Mouse (Mus musculus): ENCODE results near the gene Fbln1. TPM values are rescaled to one million over a fixed set of nuclear protein-coding genes. Genes with fewer than 3 reads are reported as not detected.
A peak's percentile ranks its signal among the peaks of the same experiment; 100 is the strongest.

Gene Fbln1
- polyA plus RNA-seq, 1 experiment from 2014 or later = 310 TPM

DNA sequence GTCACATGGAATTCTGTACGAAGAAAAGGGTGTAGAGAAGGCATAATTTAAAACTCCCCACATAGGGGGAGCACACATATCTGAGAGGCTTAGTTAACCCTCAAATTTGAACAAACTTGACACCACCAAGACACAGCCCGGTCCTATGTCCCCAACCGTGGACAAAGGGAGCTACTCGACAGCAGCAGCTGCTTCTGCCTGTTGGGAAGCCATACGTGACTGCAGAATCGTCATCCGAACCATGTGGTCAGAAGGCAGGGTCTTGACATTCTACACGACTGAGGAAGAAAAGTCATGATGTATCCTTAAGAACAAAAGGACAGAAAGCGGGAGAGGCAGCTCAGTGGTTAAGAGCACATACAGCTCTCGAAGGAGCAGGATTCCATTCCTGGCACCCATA lies 31.7 kb upstream of the Fbln1 start:
- Histone ChIP-seq H3K4me1 (ENCODE audit: control insufficient read depth, insufficient read depth, low read length) (peaks cover 12% of the 10 kb centered on the region), H3K27ac (ENCODE audit: low read length) (peak overlapping the region; percentile 61; the same call in 1 of the 2 replicates), H3K4me3 (ENCODE audit: low read depth, low read length) (no peak overlapping the region), H3K9ac (replicated peaks; ENCODE audit: low read depth, low read length) (no peak overlapping the region), H3K9me3 (ENCODE audit: control insufficient read depth, low read depth, low read length) (no peaks in the 10 kb centered on the region), H3K36me3 (ENCODE audit: control insufficient read depth, insufficient read depth, low read length) (no peaks in the 10 kb centered on the region), H3K27me3 (ENCODE audit: control insufficient read depth, insufficient read depth, low read length) (no peaks in the 10 kb centered on the region), H3K4me2 (replicated peaks; ENCODE audit: low read depth, low read length) (no peak overlapping the region)
- ATAC-seq (ENCODE audit: insufficient number of reproducible peaks, insufficient read depth, low FRiP score, low read depth) = no peak
- WGBS = 59% methylated on average over 10 of the region's 10 CpGs

DNA sequence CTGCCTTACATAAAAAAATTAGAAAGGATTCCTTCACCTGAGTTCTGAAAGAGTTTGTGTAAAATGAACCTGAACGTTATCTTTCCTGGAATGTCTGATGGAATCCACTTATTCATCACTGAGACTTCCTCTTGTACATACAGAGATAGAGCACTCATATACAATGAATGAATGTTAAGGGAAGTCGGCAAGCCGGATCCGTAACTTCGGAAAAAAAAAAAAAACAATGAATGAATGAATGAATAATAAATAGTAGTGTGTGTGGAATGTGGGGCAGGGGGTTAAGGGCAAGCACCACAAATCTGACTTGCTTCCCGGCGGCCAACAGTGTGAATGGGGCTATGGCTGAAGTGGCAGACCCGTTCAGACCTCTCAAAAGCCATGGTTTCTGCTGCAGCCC lies 28.2 kb upstream of the Fbln1 start:
- Histone ChIP-seq H3K4me1 (ENCODE audit: control insufficient read depth, insufficient read depth, low read length) (peaks cover 21% of the 10 kb centered on the region), H3K27ac (ENCODE audit: low read length) (no peak overlapping the region), H3K36me3 (ENCODE audit: control insufficient read depth, insufficient read depth, low read length) (no peaks in the 10 kb centered on the region), H3K4me2 (replicated peaks; ENCODE audit: low read depth, low read length) (no peak overlapping the region), H3K27me3 (ENCODE audit: control insufficient read depth, insufficient read depth, low read length) (no peaks in the 10 kb centered on the region), H3K9me3 (ENCODE audit: control insufficient read depth, low read depth, low read length) (no peaks in the 10 kb centered on the region), H3K4me3 (ENCODE audit: low read depth, low read length) (no peak overlapping the region), H3K9ac (replicated peaks; ENCODE audit: low read depth, low read length) (no peak overlapping the region)
- WGBS = 57% methylated on average over 8 of the region's 8 CpGs
- 0 out of 2 replicates have a peak, but pooled peaks have one; percentile 42 for ATAC-seq (ENCODE audit: insufficient number of reproducible peaks, insufficient read depth, low FRiP score, low read depth)

DNA sequence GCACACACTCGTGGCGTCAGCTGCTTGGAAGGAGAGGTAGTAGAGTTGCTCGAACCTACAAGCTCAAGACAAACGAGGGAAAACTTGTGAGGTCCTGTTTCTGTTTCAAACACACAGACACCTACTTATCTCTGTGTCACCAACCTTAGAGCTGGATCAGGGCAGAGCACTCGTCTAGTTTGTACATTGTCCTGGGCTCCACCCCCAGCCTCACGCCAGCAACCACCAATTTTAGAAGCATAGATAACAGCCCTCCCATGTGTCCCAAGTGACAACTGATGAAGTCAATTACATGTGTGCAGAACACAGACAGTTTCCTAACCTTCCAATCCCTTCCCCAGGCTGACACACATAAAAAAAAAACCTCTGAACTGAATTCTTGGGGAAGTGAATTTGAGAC lies 27.6 kb upstream of the Fbln1 start:
- no peak overlapping the region for H3K27ac ChIP-seq (ENCODE audit: low read length)
- H3K9me3 ChIP-seq (ENCODE audit: control insufficient read depth, low read depth, low read length) = no peaks in the 10 kb centered on the region
- no peaks in the 10 kb centered on the region for H3K27me3 ChIP-seq (ENCODE audit: control insufficient read depth, insufficient read depth, low read length)
- no peak overlapping the region for H3K9ac ChIP-seq (replicated peaks; ENCODE audit: low read depth, low read length)
- H3K4me3 ChIP-seq (ENCODE audit: low read depth, low read length) = no peak overlapping the region
- no peaks in the 10 kb centered on the region for H3K36me3 ChIP-seq (ENCODE audit: control insufficient read depth, insufficient read depth, low read length)
- no peak overlapping the region for H3K4me2 ChIP-seq (replicated peaks; ENCODE audit: low read depth, low read length)
- 51% methylated on average over 6 of the region's 6 CpGs for WGBS
- peaks cover 20% of the 10 kb centered on the region; the same call in 1 of the 2 replicates for H3K4me1 ChIP-seq (ENCODE audit: control insufficient read depth, insufficient read depth, low read length)
- no peak for ATAC-seq (ENCODE audit: insufficient number of reproducible peaks, insufficient read depth, low FRiP score, low read depth)

DNA sequence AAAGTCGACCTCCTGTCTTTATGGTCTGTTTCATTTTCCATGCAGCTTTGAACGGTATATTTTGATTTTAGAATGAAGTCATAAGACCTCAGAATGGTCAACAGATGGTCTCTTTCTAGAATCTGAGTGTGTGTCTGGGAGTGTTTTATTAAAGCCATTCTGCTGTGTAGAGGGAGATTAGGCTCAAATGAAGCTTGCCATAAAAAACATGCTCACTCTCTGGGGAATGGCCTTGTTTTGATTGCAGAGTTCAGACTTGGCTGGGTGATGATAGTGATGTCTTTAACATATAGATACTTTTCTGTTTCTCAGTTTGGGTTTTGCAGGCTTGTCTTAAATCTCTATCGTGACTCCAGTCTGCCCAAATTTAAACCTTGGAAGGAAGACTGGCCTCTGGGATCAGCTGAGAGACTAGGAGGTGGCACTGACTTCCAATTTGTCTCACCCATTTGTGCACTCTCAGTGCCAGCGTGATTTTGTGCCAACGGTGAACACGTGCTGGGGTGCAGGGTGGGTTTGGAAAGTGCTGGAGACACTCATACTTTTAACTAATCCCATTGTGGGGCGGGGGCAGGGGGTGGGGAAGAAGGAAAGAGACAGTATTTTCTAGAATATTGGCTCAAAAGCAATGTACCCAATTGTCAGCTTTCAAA lies 26.1 kb upstream of the Fbln1 start:
- Histone ChIP-seq H3K9ac (replicated peaks; ENCODE audit: low read depth, low read length) (no peak overlapping the region), H3K4me3 (ENCODE audit: low read depth, low read length) (no peak overlapping the region), H3K4me1 (ENCODE audit: control insufficient read depth, insufficient read depth, low read length) (peaks cover 20% of the 10 kb centered on the region; the same call in 1 of the 2 replicates), H3K36me3 (ENCODE audit: control insufficient read depth, insufficient read depth, low read length) (no peaks in the 10 kb centered on the region), H3K27me3 (ENCODE audit: control insufficient read depth, insufficient read depth, low read length) (no peaks in the 10 kb centered on the region), H3K4me2 (replicated peaks; ENCODE audit: low read depth, low read length) (no peak overlapping the region), H3K27ac (ENCODE audit: low read length) (peak overlapping the region; percentile 80), H3K9me3 (ENCODE audit: control insufficient read depth, low read depth, low read length) (no peaks in the 10 kb centered on the region)
- WGBS = 56% methylated on average over 7 of the region's 7 CpGs
- no peak; the same call in 1 of the 2 replicates for ATAC-seq (ENCODE audit: insufficient number of reproducible peaks, insufficient read depth, low FRiP score, low read depth)

DNA sequence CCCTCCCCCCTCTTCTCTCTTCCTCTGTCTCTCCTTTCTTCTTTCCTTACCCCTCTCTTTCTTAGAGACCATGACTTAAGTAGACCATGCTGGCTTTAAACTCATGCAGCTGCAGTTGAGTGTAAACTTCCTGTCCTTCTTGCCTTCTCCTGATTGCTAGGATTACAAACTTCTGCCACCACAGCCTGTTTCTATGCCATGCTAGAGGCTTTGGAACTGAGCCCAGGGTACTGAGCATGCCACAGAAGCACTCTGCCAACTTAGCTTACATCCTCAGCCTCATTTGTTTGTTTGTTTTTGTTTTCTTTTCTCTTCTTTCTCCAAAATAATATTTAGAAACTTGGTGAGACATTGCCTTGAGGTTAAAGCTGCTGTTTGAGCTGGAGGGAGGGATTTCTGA lies 25.4 kb upstream of the Fbln1 start:
- H3K4me3 ChIP-seq (ENCODE audit: low read depth, low read length) = no peak overlapping the region
- H3K27ac ChIP-seq (ENCODE audit: low read length) = peak overlapping the region; percentile 56
- H3K4me1 ChIP-seq (ENCODE audit: control insufficient read depth, insufficient read depth, low read length) = peaks cover 20% of the 10 kb centered on the region; the same call in 1 of the 2 replicates
- no peak overlapping the region for H3K9ac ChIP-seq (replicated peaks; ENCODE audit: low read depth, low read length)
- H3K36me3 ChIP-seq (ENCODE audit: control insufficient read depth, insufficient read depth, low read length) = no peaks in the 10 kb centered on the region
- no peak for ATAC-seq (ENCODE audit: insufficient number of reproducible peaks, insufficient read depth, low FRiP score, low read depth)
- no peak overlapping the region for H3K4me2 ChIP-seq (replicated peaks; ENCODE audit: low read depth, low read length)
- H3K27me3 ChIP-seq (ENCODE audit: control insufficient read depth, insufficient read depth, low read length) = no peaks in the 10 kb centered on the region
- no peaks in the 10 kb centered on the region for H3K9me3 ChIP-seq (ENCODE audit: control insufficient read depth, low read depth, low read length)

DNA sequence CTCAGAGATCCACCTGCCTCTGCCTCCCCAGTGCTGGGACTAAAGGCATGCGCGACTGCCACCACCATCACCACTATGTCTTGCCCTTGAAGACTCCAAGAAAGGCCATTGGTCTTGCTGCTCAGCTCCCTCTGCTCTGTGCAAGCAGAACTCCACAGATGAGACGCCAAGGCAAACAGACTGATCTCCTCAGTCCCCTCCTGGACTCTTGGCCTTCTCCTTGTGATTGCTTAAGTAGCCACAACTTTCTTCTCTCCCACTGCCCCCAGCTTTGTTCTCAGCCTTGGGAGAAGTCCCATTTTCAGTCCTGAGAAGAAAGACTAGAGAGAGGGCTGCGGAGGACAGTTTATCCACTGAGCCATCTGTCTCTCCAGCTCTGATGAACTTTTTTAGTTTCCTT lies 23.7 kb upstream of the Fbln1 start:
- H3K4me3 ChIP-seq (ENCODE audit: low read depth, low read length) = no peak overlapping the region
- no peaks in the 10 kb centered on the region for H3K27me3 ChIP-seq (ENCODE audit: control insufficient read depth, insufficient read depth, low read length)
- H3K4me2 ChIP-seq (replicated peaks; ENCODE audit: low read depth, low read length) = no peak overlapping the region
- H3K9ac ChIP-seq (replicated peaks; ENCODE audit: low read depth, low read length) = no peak overlapping the region
- H3K36me3 ChIP-seq (ENCODE audit: control insufficient read depth, insufficient read depth, low read length) = no peaks in the 10 kb centered on the region
- no peak overlapping the region for H3K27ac ChIP-seq (ENCODE audit: low read length)
- peaks cover 20% of the 10 kb centered on the region; the same call in 1 of the 2 replicates for H3K4me1 ChIP-seq (ENCODE audit: control insufficient read depth, insufficient read depth, low read length)
- 88% methylated on average over 4 of the region's 4 CpGs for WGBS
- ATAC-seq (ENCODE audit: insufficient number of reproducible peaks, insufficient read depth, low FRiP score, low read depth) = no peak
- H3K9me3 ChIP-seq (ENCODE audit: control insufficient read depth, low read depth, low read length) = no peaks in the 10 kb centered on the region

DNA sequence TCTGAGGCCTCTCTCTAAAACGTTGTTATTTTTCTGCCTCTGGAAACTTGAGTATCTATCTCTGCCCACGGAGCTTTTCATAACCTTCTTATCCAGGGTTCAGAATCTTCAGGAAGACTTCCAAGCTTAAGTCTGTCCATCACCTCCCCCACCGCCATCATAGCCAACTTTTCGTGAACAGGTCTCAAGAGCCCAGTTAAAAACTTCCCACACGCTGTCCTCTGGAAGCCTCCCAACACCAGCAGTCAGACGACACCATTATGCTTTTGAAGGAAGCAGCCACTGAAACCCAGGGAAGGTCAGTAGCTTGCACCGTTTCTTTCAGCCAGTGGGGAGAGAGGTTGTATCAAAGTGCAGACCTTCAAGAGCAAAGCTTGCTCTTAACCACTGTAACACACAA lies 18.8 kb upstream of the Fbln1 start:
- no peak overlapping the region for H3K4me3 ChIP-seq (ENCODE audit: low read depth, low read length)
- no peak overlapping the region for H3K4me2 ChIP-seq (replicated peaks; ENCODE audit: low read depth, low read length)
- H3K9me3 ChIP-seq (ENCODE audit: control insufficient read depth, low read depth, low read length) = no peaks in the 10 kb centered on the region
- ATAC-seq (ENCODE audit: insufficient number of reproducible peaks, insufficient read depth, low FRiP score, low read depth) = no peak
- no peaks in the 10 kb centered on the region for H3K27me3 ChIP-seq (ENCODE audit: control insufficient read depth, insufficient read depth, low read length)
- no peak overlapping the region for H3K27ac ChIP-seq (ENCODE audit: low read length)
- H3K4me1 ChIP-seq (ENCODE audit: control insufficient read depth, insufficient read depth, low read length) = no peaks in the 10 kb centered on the region
- no peaks in the 10 kb centered on the region for H3K36me3 ChIP-seq (ENCODE audit: control insufficient read depth, insufficient read depth, low read length)
- 61% methylated on average over 7 of the region's 7 CpGs for WGBS
- no peak overlapping the region for H3K9ac ChIP-seq (replicated peaks; ENCODE audit: low read depth, low read length)

DNA sequence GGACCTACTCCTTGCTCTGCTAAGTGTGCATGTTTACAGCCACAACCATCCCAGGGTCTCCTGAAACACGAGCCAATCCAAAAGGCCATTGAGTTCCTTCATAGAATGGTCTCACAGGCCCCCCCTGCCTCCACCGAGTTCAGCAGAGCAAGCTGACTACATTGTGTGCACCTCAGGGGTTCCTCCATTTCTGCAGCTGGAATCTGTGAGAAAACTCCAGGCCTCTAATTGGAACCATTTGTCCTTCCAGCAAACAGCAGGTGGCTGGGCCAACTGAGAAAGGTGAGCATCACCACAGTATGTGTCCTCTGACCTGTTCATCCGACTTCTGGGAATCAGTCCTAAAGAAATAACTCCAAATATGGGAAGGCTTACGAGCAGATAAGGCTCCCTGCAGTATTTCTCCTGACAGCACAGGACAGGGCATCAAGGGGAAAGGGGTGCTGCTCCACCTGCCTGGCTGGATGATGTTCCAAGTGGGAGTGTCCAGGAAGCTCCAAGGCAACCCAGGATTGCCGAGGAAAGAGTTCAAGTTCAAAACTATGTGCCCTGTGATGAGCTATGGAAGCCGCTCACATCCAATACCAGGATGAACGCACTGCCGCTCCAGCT lies 17.5 kb upstream of the Fbln1 start:
- Histone ChIP-seq H3K4me3 (ENCODE audit: low read depth, low read length) (no peak overlapping the region), H3K4me2 (replicated peaks; ENCODE audit: low read depth, low read length) (no peak overlapping the region), H3K4me1 (ENCODE audit: control insufficient read depth, insufficient read depth, low read length) (no peaks in the 10 kb centered on the region), H3K9ac (replicated peaks; ENCODE audit: low read depth, low read length) (no peak overlapping the region), H3K9me3 (ENCODE audit: control insufficient read depth, low read depth, low read length) (no peaks in the 10 kb centered on the region), H3K27me3 (ENCODE audit: control insufficient read depth, insufficient read depth, low read length) (no peaks in the 10 kb centered on the region), H3K36me3 (ENCODE audit: control insufficient read depth, insufficient read depth, low read length) (no peaks in the 10 kb centered on the region), H3K27ac (ENCODE audit: low read length) (no peak overlapping the region)
- no peak for ATAC-seq (ENCODE audit: insufficient number of reproducible peaks, insufficient read depth, low FRiP score, low read depth)
- WGBS = 55% methylated on average over 8 of the region's 8 CpGs
